Mouse (Mus musculus) forebrain, embryonic 16.5 days (tissue): ENCODE measurements around the gene Slc3a1. TPM values are rescaled to one million over a fixed set of nuclear protein-coding genes. Genes with fewer than 3 reads are reported as not detected.

Experiments used
- ATAC-seq: fragments of 200-750 bp; cut with Nextera tagmentation; 2 replicates; pipeline ENCODE4 v1.8.0; 2017; ENCODE audit warnings: mild to moderate bottlenecking, moderate library complexity
- H3K27ac ChIP-seq: fragments of 300-500 bp; sonication (generic); 2 replicates; pipeline ENCODE4 v1.5.1; 2014; ENCODE audit warnings: low read length, control low read depth
- H3K27me3 ChIP-seq: fragments of 300-500 bp; sonication (generic); replicated peaks from 2 replicates; pipeline ENCODE4 v1.6.1; 2014; ENCODE audit warnings: low read length; ENCODE audit not compliant: control insufficient read depth, insufficient read depth
- H3K36me3 ChIP-seq: fragments of 300-500 bp; sonication (generic); 2 replicates; pipeline ENCODE4 v1.6.1; 2014; ENCODE audit not compliant: control insufficient read depth, insufficient read depth
- H3K4me1 ChIP-seq: fragments of 300-500 bp; sonication (generic); replicated peaks from 2 replicates; pipeline ENCODE4 v1.6.1; 2014; ENCODE audit warnings: low read length; ENCODE audit not compliant: control insufficient read depth, insufficient read depth
- H3K4me2 ChIP-seq: fragments of 300-500 bp; sonication (generic); 2 replicates; pipeline ENCODE4 v1.6.1; 2014; ENCODE audit warnings: mild to moderate bottlenecking, low read length, control low read depth
- H3K4me3 ChIP-seq: fragments of 300-500 bp; sonication (generic); replicated peaks from 2 replicates; pipeline ENCODE4 v1.5.1; 2014; ENCODE audit warnings: mild to moderate bottlenecking, low read length, control low read depth
- H3K9ac ChIP-seq: fragments of 300-500 bp; sonication (generic); replicated peaks from 2 replicates; pipeline ENCODE4 v1.6.1; 2014; ENCODE audit warnings: low read depth, low read length, control low read depth
- H3K9me3 ChIP-seq: fragments of 300-500 bp; sonication (generic); 2 replicates; pipeline ENCODE4 v1.6.1; 2016; ENCODE audit warnings: low read length; ENCODE audit not compliant: control insufficient read depth
- WGBS: fragments of 180-500 bp; shearing (Covaris S2); extraction: QIAGEN DNeasy Blood & Tissue Kit; methylation state at CpG from one replicate; pipeline ENCODE4 v1.1.7; 2014; 5-methylcytosine and 5-hydroxymethylcytosine counted together
- polyA plus RNA-seq: library from polyadenylated mRNA; unstranded; fragments of >200 nt; fragmentation: Nextera tagmentation; extraction: Ambion mirVana; gene quantifications from 2 replicates; pipeline ENCODE4 v1.2.1, GENCODE M21; 2015

Slc3a1 gene
- polyA plus RNA-seq, 1 experiment from 2014 or later: 0.27 TPM

DNA sequence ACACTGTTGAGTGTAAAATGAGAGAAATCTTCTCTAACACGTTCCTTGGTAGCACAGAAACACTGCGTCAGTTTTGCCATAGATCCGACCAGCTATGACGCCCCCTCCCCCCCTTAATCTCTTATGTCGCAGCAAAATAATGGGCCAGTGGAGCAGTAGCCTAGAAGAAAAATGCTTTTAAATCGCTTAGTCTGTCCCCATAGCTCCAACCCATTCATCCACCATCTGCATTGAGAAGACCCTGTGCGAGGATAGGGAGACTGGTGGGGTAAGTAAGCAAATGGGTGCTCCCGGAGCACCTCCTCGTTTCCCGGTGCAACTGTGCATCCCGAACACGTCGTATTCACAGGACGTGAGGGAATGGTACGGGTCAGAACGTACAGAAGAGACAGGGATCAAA is 61.4 kb downstream of the Slc3a1 start:
- peak overlapping the region; percentile 84 for H3K4me2 ChIP-seq
- H3K27me3 ChIP-seq: no peaks in the 10 kb centered on the region
- peak overlapping the region; percentile 80 for H3K4me3 ChIP-seq
- H3K9ac ChIP-seq: peak overlapping the region; percentile 75
- peaks cover 14% of the 10 kb centered on the region for H3K4me1 ChIP-seq
- H3K27ac ChIP-seq: peak overlapping the region; percentile 88
- ATAC-seq: peak; percentile 7
- no peaks in the 10 kb centered on the region for H3K9me3 ChIP-seq
- WGBS: 0% methylated on average over 16 of the region's 16 CpGs
- H3K36me3 ChIP-seq: no peaks in the 10 kb centered on the region

- no peaks in the 10 kb centered on the region for H3K27me3 ChIP-seq
- H3K9ac ChIP-seq: peak within 1 kb of the TSS; percentile 84
- H3K27ac ChIP-seq: peak within 1 kb of the TSS; percentile 88
- no peaks in the 10 kb centered on the region for H3K9me3 ChIP-seq
- H3K36me3 ChIP-seq: no peaks in the 10 kb centered on the region
- under 1% methylated on average over 62 of the region's 63 CpGs for WGBS
- ATAC-seq: peak; percentile 98
- peaks cover 14% of the 10 kb centered on the region for H3K4me1 ChIP-seq
- peak within 1 kb of the TSS; percentile 80 for H3K4me3 ChIP-seq
- peak within 1 kb of the TSS; percentile 90 for H3K4me2 ChIP-seq
Observed at GRCm38 (mm10) chr17:85090120-85091099, 62.2 kb downstream of the Slc3a1 start, which contains the start of the genes Prepl and Camkmt. Prepl (minus strand) TSS chr17:85090241. Camkmt (plus strand) TSS chr17:85090552.

DNA sequence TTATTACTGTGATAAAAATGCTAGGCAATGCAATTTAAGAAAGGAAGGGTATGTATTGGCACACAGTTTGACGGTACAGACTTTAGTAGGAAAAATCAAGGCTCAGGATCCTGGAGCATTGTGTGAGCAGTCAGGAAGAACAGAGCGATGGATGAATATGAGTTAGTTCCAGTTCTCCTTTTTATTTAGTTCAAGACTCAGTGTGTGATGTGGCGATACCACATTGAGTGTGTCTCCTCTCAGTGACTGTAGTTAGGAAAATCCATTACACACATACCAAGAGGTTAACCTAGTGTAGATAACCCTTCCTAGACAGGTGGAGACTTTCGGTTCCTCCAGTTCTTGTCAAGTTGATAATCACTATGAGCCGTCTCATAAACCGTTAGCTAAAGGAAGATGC is 63.6 kb downstream of the Slc3a1 start:
- Histone ChIP-seq H3K4me2 (peak overlapping the region; percentile 90; the same call in 1 of the 2 replicates), H3K36me3 (no peaks in the 10 kb centered on the region), H3K4me1 (peaks cover 14% of the 10 kb centered on the region), H3K4me3 (no peak overlapping the region), H3K9me3 (no peaks in the 10 kb centered on the region), H3K9ac (no peak overlapping the region), H3K27me3 (no peaks in the 10 kb centered on the region), H3K27ac (no peak overlapping the region)
- ATAC-seq: no peak
- 96% methylated on average over 6 of the region's 6 CpGs for WGBS

DNA sequence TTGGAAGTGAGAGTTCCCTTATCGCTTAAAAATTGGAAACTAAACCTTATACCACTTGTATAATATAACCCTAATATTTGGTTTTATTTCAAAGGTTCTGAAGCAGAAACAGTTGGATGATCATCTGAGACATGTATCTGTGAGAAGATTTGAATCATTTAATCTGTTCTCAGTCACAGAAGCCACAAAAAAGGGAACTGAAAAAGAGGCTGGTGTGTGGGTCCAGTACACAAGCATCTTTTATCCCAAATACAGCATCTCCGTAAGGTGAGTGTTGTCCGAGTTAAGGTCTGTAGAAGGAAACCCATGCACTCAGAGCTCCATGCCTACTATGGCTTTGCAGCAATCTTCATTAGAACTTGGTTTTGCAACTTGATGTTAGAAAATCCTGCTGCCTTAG is 68.2 kb downstream of the Slc3a1 start:
- no peak overlapping the region for H3K4me3 ChIP-seq
- H3K4me2 ChIP-seq: no peak overlapping the region
- 96% methylated on average over 3 of the region's 3 CpGs for WGBS
- H3K4me1 ChIP-seq: peaks cover under 1% of the 10 kb centered on the region
- peaks cover 19% of the 10 kb centered on the region for H3K36me3 ChIP-seq
- H3K9ac ChIP-seq: no peak overlapping the region
- H3K27me3 ChIP-seq: no peaks in the 10 kb centered on the region
- H3K27ac ChIP-seq: no peak overlapping the region
- ATAC-seq: no peak
- peaks cover 9% of the 10 kb centered on the region for H3K9me3 ChIP-seq

DNA sequence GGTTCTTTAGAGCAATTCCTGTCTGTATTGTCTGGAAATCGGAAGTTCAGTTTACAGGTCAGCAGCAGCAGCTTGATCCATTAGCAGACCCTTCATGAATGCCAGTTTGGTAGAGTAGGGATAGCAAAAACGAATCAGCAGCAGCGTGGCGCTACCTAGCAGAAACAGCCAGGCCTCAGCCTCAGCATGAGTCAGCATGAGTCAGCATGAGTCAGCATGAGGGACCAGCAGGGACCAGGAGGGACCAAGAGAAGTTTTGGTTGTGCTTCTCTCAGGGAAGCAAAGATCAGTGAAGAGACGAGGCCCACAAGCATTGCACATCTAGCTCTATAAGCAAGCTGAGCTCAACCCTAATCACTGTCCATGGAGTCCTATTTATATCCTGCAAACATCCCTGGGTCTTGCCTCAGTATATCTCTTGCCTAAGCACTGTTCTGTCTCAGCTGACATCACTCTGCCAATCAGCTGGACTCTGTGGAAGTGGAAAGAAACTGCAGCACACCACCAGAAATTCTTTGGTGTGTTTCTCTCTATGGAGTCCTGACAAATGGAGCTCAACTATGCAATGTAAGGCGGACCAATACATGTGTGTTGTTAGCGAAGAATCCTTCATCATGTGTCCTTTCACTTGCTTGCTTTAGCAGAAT is 70.6 kb downstream of the Slc3a1 start:
- Histone ChIP-seq H3K9me3 (peaks cover 9% of the 10 kb centered on the region), H3K27me3 (no peaks in the 10 kb centered on the region), H3K4me1 (no peaks in the 10 kb centered on the region), H3K36me3 (peaks cover 19% of the 10 kb centered on the region), H3K4me2 (no peak overlapping the region), H3K27ac (no peak overlapping the region), H3K4me3 (no peak overlapping the region), H3K9ac (no peak overlapping the region)
- 96% methylated on average over 7 of the region's 7 CpGs for WGBS
- no peak for ATAC-seq

- H3K4me3 ChIP-seq: no peak overlapping the region
- H3K4me2 ChIP-seq: no peak overlapping the region
- peaks cover 19% of the 10 kb centered on the region for H3K36me3 ChIP-seq
- H3K9me3 ChIP-seq: peaks cover 9% of the 10 kb centered on the region
- no peak overlapping the region for H3K27ac ChIP-seq
- 91% methylated on average over 3 of the region's 3 CpGs for WGBS
- H3K9ac ChIP-seq: no peak overlapping the region
- no peak for ATAC-seq
- H3K27me3 ChIP-seq: no peaks in the 10 kb centered on the region
- H3K4me1 ChIP-seq: no peaks in the 10 kb centered on the region
Observed at GRCm38 (mm10) chr17:85100232-85100631, 72.1 kb downstream of the Slc3a1 start.

DNA sequence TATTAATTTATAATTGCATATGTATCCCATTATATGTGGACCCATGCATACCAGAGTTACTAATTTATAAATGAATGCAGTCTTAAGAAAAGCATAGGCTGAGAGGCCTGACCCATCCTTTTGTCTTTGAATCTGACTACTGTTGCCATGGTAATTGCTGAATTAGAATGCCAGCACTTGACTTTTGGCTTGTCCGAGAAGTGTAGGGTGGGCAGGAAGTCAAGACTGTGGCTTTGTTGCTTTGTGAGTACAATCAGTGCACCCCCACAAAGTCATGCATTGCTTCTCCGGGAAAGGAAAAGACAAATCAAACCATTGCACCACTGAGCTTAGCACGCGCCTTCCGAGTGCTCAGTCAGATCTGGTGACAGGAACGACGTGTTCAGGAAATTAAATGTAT is 73.6 kb downstream of the Slc3a1 start:
- Histone ChIP-seq H3K27me3 (no peaks in the 10 kb centered on the region), H3K27ac (no peak overlapping the region), H3K4me3 (no peak overlapping the region), H3K36me3 (peaks cover 19% of the 10 kb centered on the region), H3K9me3 (peaks cover 9% of the 10 kb centered on the region), H3K4me2 (no peak overlapping the region), H3K9ac (no peak overlapping the region), H3K4me1 (no peaks in the 10 kb centered on the region)
- no peak for ATAC-seq
- 88% methylated on average over 7 of the region's 7 CpGs for WGBS

GRCm38 (mm10) chr17:85103310-85103709 is 75.1 kb downstream of the Slc3a1 start:
- 70% methylated on average over 2 of the region's 2 CpGs for WGBS
- peaks cover 7% of the 10 kb centered on the region; the same call in 1 of the 2 replicates for H3K9me3 ChIP-seq
- ATAC-seq: no peak
- H3K4me2 ChIP-seq: no peak overlapping the region
- no peak overlapping the region for H3K4me3 ChIP-seq
- no peak overlapping the region for H3K27ac ChIP-seq
- H3K4me1 ChIP-seq: no peaks in the 10 kb centered on the region
- H3K27me3 ChIP-seq: no peaks in the 10 kb centered on the region
- H3K36me3 ChIP-seq: peaks cover 8% of the 10 kb centered on the region; the same call in 1 of the 2 replicates
- no peak overlapping the region for H3K9ac ChIP-seq

- no peaks in the 10 kb centered on the region for H3K9me3 ChIP-seq
- no peak overlapping the region for H3K27ac ChIP-seq
- H3K4me3 ChIP-seq: no peak overlapping the region
- H3K9ac ChIP-seq: no peak overlapping the region
- no peak overlapping the region for H3K4me2 ChIP-seq
- no peak for ATAC-seq
- H3K36me3 ChIP-seq: no peaks in the 10 kb centered on the region
- no peaks in the 10 kb centered on the region for H3K27me3 ChIP-seq
- no peaks in the 10 kb centered on the region for H3K4me1 ChIP-seq
- 100% methylated on average over 1 of the region's 1 CpGs for WGBS
Observed at GRCm38 (mm10) chr17:85110640-85111039, 82.5 kb downstream of the Slc3a1 start.
